Mouse (Mus musculus) small intestine, adult 2 months (tissue): ENCODE measurements at regions not wholly inside any gene's neighbourhood (a gene's known extent, or its start where the extent isn't known, plus 50 kb on each side); places are given as distances from the start of the nearest gene placed in this dataset.

Experiments used
- CTCF ChIP-seq: fragments of 200-500 bp; IDR thresholded peaks from 2 replicates; pipeline ENCODE4 v1.5.1; 2012; ENCODE audit warnings: low read depth, mild to moderate bottlenecking, control low read depth, inconsistent platforms, low read length, moderate library complexity, mixed read lengths; ENCODE audit not compliant: insufficient replicate concordance, insufficient read length; ENCODE audit errors: extremely low read depth
- POLR2A ChIP-seq: fragments of 200-500 bp; IDR thresholded peaks from 2 replicates; pipeline ENCODE4 v1.6.1; 2012; ENCODE audit warnings: low read depth, mild to moderate bottlenecking, control low read depth, inconsistent platforms, low read length, moderate library complexity

- no peak for TF ChIP-seq CTCF
- no peak for TF ChIP-seq POLR2A
These were observed 55.0 kb upstream of the Ubr2 start for GRCm38 (mm10) chr17:47065307-47065901.
